Mouse (Mus musculus) urinary bladder, postnatal 10 days (tissue): ENCODE data around the gene Tpst2.

Source experiments
- DNase-seq: peaks from one replicate; pipeline ENCODE4 v3.0.0; 2022; ENCODE audit warnings: low spot score

Tpst2 gene

DNA sequence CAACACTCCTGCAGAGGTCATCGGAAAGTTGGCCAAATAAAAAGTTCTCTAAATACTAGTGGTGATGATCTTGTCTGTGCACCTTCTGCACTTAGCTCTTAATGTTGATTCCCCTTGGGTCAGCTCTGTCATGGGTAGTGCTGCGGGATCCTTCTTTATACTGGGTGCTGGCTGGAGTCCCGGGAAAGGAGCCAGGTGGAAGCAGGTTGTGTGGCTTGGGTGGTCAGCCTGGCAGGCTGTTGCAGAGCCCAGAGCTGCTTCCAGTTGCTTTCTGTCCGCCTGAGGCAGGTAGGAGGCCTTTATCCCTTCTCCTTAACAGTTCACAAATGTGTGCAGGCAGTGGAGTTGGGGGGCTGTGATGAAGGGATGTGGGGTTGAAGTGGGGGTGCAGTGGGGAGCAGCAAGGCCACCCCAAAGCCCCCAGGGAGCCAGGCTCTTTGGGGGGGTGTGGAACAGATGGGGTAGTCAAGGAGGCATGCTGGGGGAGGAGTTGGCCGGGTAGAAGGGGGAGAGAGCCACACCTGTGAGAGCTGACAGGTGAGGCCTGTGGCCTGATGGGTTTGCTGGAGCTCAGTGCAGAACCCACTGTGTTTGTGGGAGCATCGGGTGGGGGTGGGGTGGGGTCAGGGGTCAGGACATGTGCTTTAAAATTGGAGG lies 5.8 kb downstream of the Tpst2 start:
- DNase-seq: no peak

- DNase-seq: no peak
These were observed 6.4 kb downstream of the Tpst2 start for GRCm38 (mm10) chr5:112282780-112283482.

- no peak for DNase-seq
These were observed 7.2 kb downstream of the Tpst2 start for GRCm38 (mm10) chr5:112283543-112284202.

DNA sequence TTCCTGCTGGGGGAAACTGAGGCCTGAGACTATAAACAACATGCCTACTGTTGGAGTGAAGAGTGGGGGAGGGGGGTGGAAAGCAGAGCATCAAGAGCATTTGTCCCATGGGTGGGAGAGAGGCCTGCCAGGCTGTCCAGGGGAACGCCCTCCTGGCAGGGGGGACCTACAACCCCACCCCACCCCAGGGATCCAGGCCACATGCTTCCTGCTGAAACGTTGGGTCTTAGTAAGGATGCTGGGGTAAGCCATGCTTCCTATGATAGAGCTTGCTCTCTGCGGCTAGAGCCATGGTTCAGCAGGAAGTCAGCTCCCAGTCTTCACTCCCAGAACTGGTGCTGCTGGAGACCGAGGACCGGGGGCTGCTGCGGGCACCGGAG lies 7.7 kb downstream of the Tpst2 start:
- no peak for DNase-seq

GRCm38 (mm10) chr5:112285548-112286085 lies 9.1 kb downstream of the Tpst2 start:
- no peak for DNase-seq

DNA sequence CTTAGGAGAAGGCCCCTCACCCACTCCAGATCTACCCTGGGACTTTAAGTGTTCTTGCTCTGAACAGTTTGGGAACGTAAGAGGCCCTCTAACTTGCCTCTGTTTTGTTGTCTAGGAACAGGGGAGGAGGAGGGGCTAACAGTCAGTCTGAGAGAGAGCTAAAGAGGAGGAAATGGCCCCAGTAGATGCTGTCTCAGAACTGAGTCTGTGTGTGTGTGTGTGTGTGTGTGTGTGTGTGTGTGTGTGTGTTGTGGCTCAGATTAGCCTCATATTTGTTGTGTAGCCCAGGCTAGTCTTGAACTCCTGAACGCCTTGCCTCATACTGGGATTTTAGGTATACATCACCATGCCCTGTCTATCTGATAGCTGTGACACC lies 10.1 kb downstream of the Tpst2 start:
- DNase-seq: no peak

DNA sequence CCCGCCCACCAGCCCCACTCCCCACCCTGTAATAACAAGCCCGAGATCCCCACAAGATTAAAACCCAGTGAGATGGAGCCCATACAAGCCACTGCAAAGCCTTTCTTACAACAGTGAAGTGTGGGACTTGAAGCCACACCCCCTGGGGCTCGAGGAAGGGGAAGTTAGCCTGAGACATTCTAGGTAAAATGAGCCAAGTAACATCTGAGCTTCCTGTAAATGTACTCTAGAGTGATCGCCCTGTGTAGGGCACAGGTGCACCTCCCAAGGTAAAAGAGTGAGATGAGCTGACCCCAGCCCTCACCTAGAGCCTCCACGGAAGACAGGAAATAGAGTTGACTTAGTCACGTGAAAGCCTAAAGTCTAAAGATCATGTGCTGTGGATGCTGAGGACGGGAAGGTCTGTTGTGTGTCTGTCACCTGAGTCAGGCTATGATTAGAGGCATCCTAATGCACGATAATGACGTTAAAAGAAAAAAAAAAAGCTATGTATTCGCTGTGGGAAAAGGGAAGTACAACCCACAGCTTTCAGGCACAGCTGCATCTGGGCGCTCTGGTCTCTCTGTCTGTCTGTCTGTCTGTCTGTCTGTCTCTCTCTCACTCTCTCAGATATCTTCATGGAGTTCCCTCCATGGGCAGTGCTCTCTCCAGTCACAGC lies 10.6 kb downstream of the Tpst2 start:
- DNase-seq: no peak

GRCm38 (mm10) chr5:112287652-112288051 lies 11.2 kb downstream of the Tpst2 start:
- no peak for DNase-seq

GRCm38 (mm10) chr5:112288193-112289141 lies 12.0 kb downstream of the Tpst2 start:
- no peak for DNase-seq

DNA sequence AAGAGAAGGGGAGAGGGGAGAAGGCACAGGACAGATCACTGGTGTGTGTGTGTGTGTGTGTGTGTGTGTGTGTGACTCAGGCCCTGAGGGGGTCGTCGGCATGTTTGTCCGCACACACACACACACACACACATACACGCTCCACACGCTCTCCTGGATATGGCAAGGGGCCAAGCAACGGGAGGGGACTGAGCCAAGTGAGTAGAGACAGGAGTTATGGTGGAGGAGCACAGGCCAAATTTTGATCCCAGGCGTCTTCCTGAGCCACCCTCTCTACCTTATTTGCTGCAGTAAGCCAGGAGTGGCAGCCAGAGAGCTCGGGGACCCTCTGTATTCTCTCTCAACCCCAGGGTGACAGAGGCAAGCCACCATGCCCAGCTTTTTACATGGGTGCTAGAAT lies 12.7 kb downstream of the Tpst2 start:
- DNase-seq: no peak

DNA sequence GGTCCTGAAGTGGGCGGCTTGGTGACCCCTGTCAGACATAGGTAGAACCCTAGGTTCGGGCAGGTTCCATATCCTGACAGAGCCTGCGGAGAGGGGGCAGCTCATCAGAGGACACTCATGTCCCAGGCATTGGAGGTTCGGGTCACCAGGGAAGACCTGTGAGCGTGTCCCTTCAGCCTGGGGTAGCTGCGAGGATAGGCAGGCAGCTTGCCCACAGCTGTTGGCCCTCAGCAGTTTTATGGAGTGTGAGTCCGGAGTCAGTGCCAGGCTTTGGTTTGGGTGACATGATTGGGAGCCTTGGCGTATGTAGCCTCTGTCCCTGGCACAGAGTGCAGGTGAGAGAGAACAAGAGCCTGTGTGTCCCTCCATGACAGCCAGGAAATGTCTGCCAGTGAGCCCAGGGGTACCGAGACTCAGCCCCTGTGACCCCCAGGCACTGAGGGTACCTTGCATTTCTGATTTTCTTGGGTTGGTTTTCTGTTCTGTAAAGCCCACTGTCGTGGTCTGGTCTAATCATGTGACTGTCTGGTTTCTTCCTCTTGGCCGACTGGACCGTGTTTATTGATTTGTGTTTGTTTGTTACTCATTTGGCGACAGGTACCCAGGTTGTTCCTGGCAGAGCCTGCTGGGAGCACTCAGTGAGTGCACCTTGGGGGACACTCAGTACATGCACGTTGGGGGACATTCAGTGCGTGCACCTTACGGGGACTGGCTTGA lies 13.5 kb downstream of the Tpst2 start:
- DNase-seq: no peak

GRCm38 (mm10) chr5:112290536-112290880 lies 14.0 kb downstream of the Tpst2 start:
- DNase-seq: no peak

DNA sequence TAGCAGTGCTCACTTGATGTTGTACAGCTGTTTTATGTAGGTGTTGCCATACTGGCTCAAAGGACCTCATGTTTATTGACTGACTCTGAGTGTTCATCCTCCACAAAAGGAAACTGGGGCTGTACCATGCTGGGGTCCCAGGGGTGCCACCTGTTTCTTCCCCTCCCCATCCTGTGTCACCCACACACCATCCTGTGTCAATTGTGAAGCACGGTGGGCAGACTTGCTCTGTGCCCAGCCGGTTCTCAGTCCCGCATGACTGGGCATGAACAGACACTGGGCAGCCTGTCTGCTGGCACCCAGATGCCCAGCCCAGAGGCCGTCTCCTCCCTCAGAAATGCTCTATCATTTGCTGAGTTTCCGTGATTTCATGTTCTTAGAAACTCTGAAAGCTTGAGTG lies 15.4 kb downstream of the Tpst2 start:
- no peak for DNase-seq

- DNase-seq: no peak
These were observed 16.0 kb downstream of the Tpst2 start for GRCm38 (mm10) chr5:112292343-112292980.

DNA sequence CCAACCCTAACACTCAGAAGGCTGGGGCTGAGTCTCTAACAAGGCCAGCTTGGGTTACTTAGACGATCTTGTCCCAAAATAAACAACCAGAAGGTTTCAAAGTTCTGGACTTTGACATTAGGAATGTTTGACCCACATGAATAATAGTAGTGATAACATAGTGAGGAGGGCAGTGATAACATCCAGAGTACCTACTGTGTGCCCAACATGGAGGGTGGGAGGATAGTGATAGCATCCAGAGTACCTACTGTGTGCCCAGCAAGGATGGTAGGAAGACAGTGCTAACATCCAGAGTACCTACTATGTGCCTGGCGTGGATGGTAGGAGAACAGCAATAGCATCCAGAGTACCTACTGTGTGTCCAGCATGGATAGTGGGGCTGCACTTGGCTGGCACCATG lies 17.3 kb downstream of the Tpst2 start:
- DNase-seq: no peak

- no peak for DNase-seq
These were observed 18.2 kb downstream of the Tpst2 start for GRCm38 (mm10) chr5:112294696-112295095.

- no peak for DNase-seq
These were observed 18.7 kb downstream of the Tpst2 start for GRCm38 (mm10) chr5:112295162-112295561.

GRCm38 (mm10) chr5:112295564-112295963 lies 19.1 kb downstream of the Tpst2 start:
- DNase-seq: no peak

- DNase-seq: no peak
These were observed 20.1 kb downstream of the Tpst2 start for GRCm38 (mm10) chr5:112296404-112297181.

- no peak for DNase-seq
These were observed 20.8 kb downstream of the Tpst2 start for GRCm38 (mm10) chr5:112297257-112297656.
